Mouse (Mus musculus) macrophage (primary cell): ENCODE measurements around the gene Myom1. TPM values are rescaled to one million over a fixed set of nuclear protein-coding genes. Genes with fewer than 3 reads are reported as not detected.

Source experiments
- H3K27ac ChIP-seq: fragments of 350-480 bp; formaldehyde crosslinking; 2 replicates; pipeline ENCODE4 v1.9.0; 2021
- H3K36me3 ChIP-seq: fragments of 350-480 bp; formaldehyde crosslinking; 2 replicates; pipeline ENCODE4 v1.9.0; 2021; ENCODE audit errors: inconsistent target
- H3K4me3 ChIP-seq: fragments of 350-480 bp; formaldehyde crosslinking; 2 replicates; pipeline ENCODE4 v1.9.0; 2021; ENCODE audit errors: inconsistent target
- H3K79me2 ChIP-seq: fragments of 350-480 bp; formaldehyde crosslinking; 2 replicates; pipeline ENCODE4 v1.9.0; 2021; ENCODE audit errors: inconsistent target
- WGBS: methylation state at CpG from one replicate; pipeline ENCODE4 v1.1.7; 2026; ENCODE audit warnings: inconsistent platforms; ENCODE audit not compliant: missing documents; 5-methylcytosine and 5-hydroxymethylcytosine counted together
- polyA plus RNA-seq: library from polyadenylated mRNA; stranded (reverse); fragments of 250-400 nt; gene quantifications from 3 replicates; pipeline ENCODE4 v1.2.4, GENCODE M21; 2018; ENCODE audit warnings: inconsistent platforms

Myom1 gene
- polyA plus RNA-seq, 1 experiment from 2014 or later: 2.0 TPM

- H3K79me2 ChIP-seq: no peaks in the 10 kb centered on the region
- no peak overlapping the region for H3K27ac ChIP-seq
- H3K36me3 ChIP-seq: no peaks in the 10 kb centered on the region
- 100% methylated on average over 3 of the region's 3 CpGs for WGBS
- H3K4me3 ChIP-seq: no peak overlapping the region
Observed at GRCm38 (mm10) chr17:71018151-71018550, 15.7 kb downstream of the Myom1 start.

GRCm38 (mm10) chr17:71018616-71019308, 16.3 kb downstream of the Myom1 start:
- Histone ChIP-seq H3K36me3 (no peaks in the 10 kb centered on the region), H3K27ac (no peak overlapping the region)
- WGBS: 97% methylated on average over 15 of the region's 15 CpGs

GRCm38 (mm10) chr17:71019309-71019655, 16.8 kb downstream of the Myom1 start:
- H3K27ac ChIP-seq: no peak overlapping the region
- no peaks in the 10 kb centered on the region for H3K79me2 ChIP-seq
- WGBS: 71% methylated on average over 6 of the region's 6 CpGs
- H3K36me3 ChIP-seq: no peaks in the 10 kb centered on the region
- no peak overlapping the region for H3K4me3 ChIP-seq

More at GRCm38 (mm10) chr17:71018616-71019308, 16.3 kb downstream of the Myom1 start:
- no peak overlapping the region for H3K4me3 ChIP-seq
- H3K79me2 ChIP-seq: no peaks in the 10 kb centered on the region

GRCm38 (mm10) chr17:71019860-71020259, 17.4 kb downstream of the Myom1 start:
- Histone ChIP-seq H3K4me3 (no peak overlapping the region), H3K27ac (no peak overlapping the region), H3K36me3 (no peaks in the 10 kb centered on the region), H3K79me2 (no peaks in the 10 kb centered on the region)
- 88% methylated on average over 9 of the region's 9 CpGs for WGBS

- no peak overlapping the region for H3K4me3 ChIP-seq
- 95% methylated on average over 13 of the region's 13 CpGs for WGBS
- H3K79me2 ChIP-seq: no peaks in the 10 kb centered on the region
- no peak overlapping the region for H3K27ac ChIP-seq
- no peaks in the 10 kb centered on the region for H3K36me3 ChIP-seq
Observed at GRCm38 (mm10) chr17:71022841-71023240, 20.4 kb downstream of the Myom1 start.

GRCm38 (mm10) chr17:71024071-71024470, 21.6 kb downstream of the Myom1 start:
- Histone ChIP-seq H3K4me3 (no peak overlapping the region), H3K36me3 (no peaks in the 10 kb centered on the region), H3K27ac (no peak overlapping the region), H3K79me2 (no peaks in the 10 kb centered on the region)
- 98% methylated on average over 10 of the region's 10 CpGs for WGBS

- no peaks in the 10 kb centered on the region for H3K36me3 ChIP-seq
- no peak overlapping the region for H3K27ac ChIP-seq
- H3K4me3 ChIP-seq: no peak overlapping the region
- H3K79me2 ChIP-seq: no peaks in the 10 kb centered on the region
- WGBS: 90% methylated on average over 8 of the region's 8 CpGs
Observed at GRCm38 (mm10) chr17:71025922-71026321, 23.5 kb downstream of the Myom1 start.

GRCm38 (mm10) chr17:71027186-71027585, 24.8 kb downstream of the Myom1 start:
- H3K27ac ChIP-seq: no peak overlapping the region
- no peaks in the 10 kb centered on the region for H3K79me2 ChIP-seq
- H3K36me3 ChIP-seq: no peaks in the 10 kb centered on the region
- 90% methylated on average over 3 of the region's 3 CpGs for WGBS
- H3K4me3 ChIP-seq: no peak overlapping the region

GRCm38 (mm10) chr17:71032719-71033118, 30.3 kb downstream of the Myom1 start:
- WGBS: 96% methylated on average over 10 of the region's 10 CpGs
- no peaks in the 10 kb centered on the region for H3K36me3 ChIP-seq

GRCm38 (mm10) chr17:71034472-71034871, 32.0 kb downstream of the Myom1 start:
- Histone ChIP-seq H3K27ac (no peak overlapping the region), H3K79me2 (no peaks in the 10 kb centered on the region), H3K4me3 (no peak overlapping the region), H3K36me3 (no peaks in the 10 kb centered on the region)
- WGBS: 92% methylated on average over 5 of the region's 5 CpGs

More at GRCm38 (mm10) chr17:71032719-71033118, 30.3 kb downstream of the Myom1 start:
- H3K4me3 ChIP-seq: no peak overlapping the region
- H3K27ac ChIP-seq: no peak overlapping the region
- H3K79me2 ChIP-seq: no peaks in the 10 kb centered on the region

- Histone ChIP-seq H3K79me2 (no peaks in the 10 kb centered on the region), H3K36me3 (no peaks in the 10 kb centered on the region), H3K4me3 (no peak overlapping the region), H3K27ac (no peak overlapping the region)
- WGBS: 98% methylated on average over 7 of the region's 7 CpGs
Observed at GRCm38 (mm10) chr17:71037188-71037587, 34.8 kb downstream of the Myom1 start.

GRCm38 (mm10) chr17:71038812-71039211, 36.4 kb downstream of the Myom1 start:
- H3K36me3 ChIP-seq: no peaks in the 10 kb centered on the region
- no peak overlapping the region for H3K27ac ChIP-seq
- H3K4me3 ChIP-seq: no peak overlapping the region
- 98% methylated on average over 5 of the region's 5 CpGs for WGBS
- H3K79me2 ChIP-seq: no peaks in the 10 kb centered on the region

- WGBS: 92% methylated on average over 12 of the region's 12 CpGs
- no peaks in the 10 kb centered on the region for H3K36me3 ChIP-seq
- no peaks in the 10 kb centered on the region for H3K79me2 ChIP-seq
- no peak overlapping the region for H3K4me3 ChIP-seq
- no peak overlapping the region for H3K27ac ChIP-seq
Observed at GRCm38 (mm10) chr17:71039851-71040581, 37.6 kb downstream of the Myom1 start.

GRCm38 (mm10) chr17:71040582-71040880, 38.1 kb downstream of the Myom1 start:
- no peak overlapping the region for H3K4me3 ChIP-seq
- WGBS: 51% methylated on average over 5 of the region's 5 CpGs
- H3K27ac ChIP-seq: no peak overlapping the region
- H3K36me3 ChIP-seq: no peaks in the 10 kb centered on the region
- H3K79me2 ChIP-seq: no peaks in the 10 kb centered on the region

- 100% methylated on average over 1 of the region's 1 CpGs for WGBS
- H3K36me3 ChIP-seq: no peaks in the 10 kb centered on the region
Observed at GRCm38 (mm10) chr17:71042645-71043044, 40.2 kb downstream of the Myom1 start.

More at GRCm38 (mm10) chr17:71042645-71043044, 40.2 kb downstream of the Myom1 start:
- no peaks in the 10 kb centered on the region for H3K79me2 ChIP-seq
- no peak overlapping the region for H3K27ac ChIP-seq
- H3K4me3 ChIP-seq: no peak overlapping the region
